In genomic region chr8:92854673-92855072, GRCm38 (mm10) we compare ENCODE assay signal across 8 mouse cellular contexts. TPM values are rescaled to one million over a fixed set of nuclear protein-coding genes. Genes with fewer than 3 reads are reported as not detected.
DNase-seq lines count a peak whose midpoint lies in the region; ATAC-seq and TF ChIP-seq lines count a peak whose summit lies in the region.

No protein-coding gene starts in this region.

- TF ChIP-seq EP300 in heart, adult 2 months (IDR thresholded peaks at IDR 0.05; ENCODE audit: insufficient read depth, low read depth, low read length): no peak

- H3K4me2 ChIP-seq in heart, embryonic 13.5 days: peak overlapping the region; percentile 92

- TF ChIP-seq CTCF in heart, adult 2 months (IDR thresholded peaks at IDR 0.05): no peak
- no peak for TF ChIP-seq CTCF in bone marrow, adult 2 months (IDR thresholded peaks at IDR 0.05; ENCODE audit: control insufficient read depth, insufficient read depth, low read length)

- peaks cover 5% of the 10 kb centered on the region; the same call in 1 of the 2 replicates for H3K9me3 ChIP-seq in heart, embryonic 13.5 days
- 0 out of 2 replicates have a peak, but pooled peaks cover 5% of the 10 kb centered on the region for H3K9me3 ChIP-seq in hindbrain, embryonic 10.5 days

- H3K4me3 ChIP-seq in heart, embryonic 13.5 days: peak overlapping the region; percentile 74
- H3K4me3 ChIP-seq in heart, adult 2 months: no peak overlapping the region; the same call in 1 of the 2 replicates
- H3K4me3 ChIP-seq in bone marrow, adult 2 months (replicated peaks; ENCODE audit: control insufficient read depth, low read depth, low read length): peak overlapping the region; percentile 80
- peak overlapping the region; percentile 69 for H3K4me3 ChIP-seq in hindbrain, embryonic 10.5 days

- no peak for DNase-seq in heart, adult 2 months
- DNase-seq in hindbrain, embryonic 10.5 days (ENCODE audit: low spot score): no peak
- DNase-seq in right cerebral cortex, adult 2 months (ENCODE audit: low spot score in 2 of 2): no peak
- no peak for DNase-seq in left cerebral cortex, adult 8-10 months (ENCODE audit: low spot score in 2 of 2)
- no peak for DNase-seq in left cerebral cortex, adult 11 months (ENCODE audit: low spot score)

- peak overlapping the region; percentile 85; the same call in 1 of the 2 replicates for H3K9ac ChIP-seq in heart, embryonic 13.5 days
- H3K9ac ChIP-seq in heart, adult 2 months (ENCODE audit: low read depth, low read length): no peak overlapping the region

- no peak for TF ChIP-seq POLR2A in heart, adult 2 months (IDR thresholded peaks at IDR 0.05; ENCODE audit: insufficient read depth, low read depth, low read length)
- no peak for TF ChIP-seq POLR2A in bone marrow, adult 2 months (IDR thresholded peaks at IDR 0.05; ENCODE audit: borderline replicate concordance, control insufficient read depth, low read depth, low read length)

- no peak for ATAC-seq in heart, embryonic 13.5 days (ENCODE audit: extremely low read depth, insufficient number of reproducible peaks, low FRiP score, low TSS enrichment)
- peak; percentile 56 for ATAC-seq in megakaryocyte, adult 5-6 weeks (ENCODE audit: poor library complexity, severe bottlenecking)

- H3K4me1 ChIP-seq in heart, embryonic 13.5 days: peaks cover 25% of the 10 kb centered on the region
- peaks cover 9% of the 10 kb centered on the region for H3K4me1 ChIP-seq in heart, adult 2 months (ENCODE audit: control insufficient read depth, insufficient read depth, low read length)
- peaks cover 3% of the 10 kb centered on the region for H3K4me1 ChIP-seq in bone marrow, adult 2 months (ENCODE audit: control insufficient read depth, insufficient read depth, low read length)
- peaks cover 41% of the 10 kb centered on the region for H3K4me1 ChIP-seq in hindbrain, embryonic 10.5 days (replicated peaks)

- no peaks in the 10 kb centered on the region for H3K79me2 ChIP-seq in heart, adult 2 months (replicated peaks; ENCODE audit: control insufficient read depth, insufficient read depth, low read length)

- 76% methylated on average over 3 of the region's 3 CpGs for WGBS in heart, embryonic 13.5 days
- 74% methylated on average over 3 of the region's 3 CpGs for WGBS in heart, adult 2 months
- WGBS in bone marrow, adult 2 months: 33% methylated on average over 3 of the region's 3 CpGs
- WGBS in hindbrain, embryonic 10.5 days: 88% methylated on average over 3 of the region's 3 CpGs

- intact Hi-C loops in heart, adult 2 months (cut with DNase I): no loop called here

- H3K36me3 ChIP-seq in heart, embryonic 13.5 days: peaks cover 21% of the 10 kb centered on the region
- no peaks in the 10 kb centered on the region for H3K36me3 ChIP-seq in heart, adult 2 months (ENCODE audit: control insufficient read depth, insufficient read depth, low read length)
- peaks cover 16% of the 10 kb centered on the region for H3K36me3 ChIP-seq in hindbrain, embryonic 10.5 days

- peaks cover 28% of the 10 kb centered on the region for H3K27me3 ChIP-seq in heart, embryonic 13.5 days (replicated peaks)
- peaks cover 7% of the 10 kb centered on the region; the same call in 1 of the 2 replicates for H3K27me3 ChIP-seq in heart, adult 2 months (ENCODE audit: control insufficient read depth, insufficient read depth, low read length)
- peaks cover 19% of the 10 kb centered on the region for H3K27me3 ChIP-seq in hindbrain, embryonic 10.5 days (ENCODE audit: insufficient read depth, poor library complexity, severe bottlenecking)

- H3K27ac ChIP-seq in heart, embryonic 13.5 days (replicated peaks): no peak overlapping the region
- no peak overlapping the region for H3K27ac ChIP-seq in heart, adult 2 months
- H3K27ac ChIP-seq in bone marrow, adult 2 months (ENCODE audit: control insufficient read depth, insufficient read depth, low read depth, low read length, poor library complexity): peak overlapping the region; percentile 78; the same call in 1 of the 2 replicates
- H3K27ac ChIP-seq in hindbrain, embryonic 10.5 days: no peak overlapping the region

RNA-seq across cellular contexts. Expression of gene Lpcat2, which starts 0.5 kb away (rescaled TPM):
- 3.5 and 3.9 TPM in 2 replicates for polyA plus RNA-seq in heart, embryonic 13.5 days (2015; fragmentation: Nextera tagmentation; extraction: Ambion mirVana)
- total RNA-seq in heart, adult 2 months (2021): 1 to 10 TPM in 1 of 2 experiments, under 1 TPM in 1; 0.89 to 1.4 TPM
- polyA plus RNA-seq in heart, adult 2 months (2012; rRNA removed): 0.72 and 1.1 TPM in 2 replicates
- 8.1 and 14.8 TPM in 2 replicates for polyA plus RNA-seq in bone marrow, adult 2 months (2011; ENCODE audit: insufficient read depth, insufficient read length, low replicate concordance, missing spikeins)
- polyA plus RNA-seq in hindbrain, embryonic 10.5 days (2016; fragmentation: Nextera tagmentation; extraction: Ambion mirVana): 3.4 and 4.3 TPM in 2 replicates
- total RNA-seq in megakaryocyte, adult 5-6 weeks (2015): 37.9 and 43.7 TPM in 2 replicates
- total RNA-seq in megakaryocyte, adult 5-6 weeks (2017): 32.1 and 39.6 TPM in 2 replicates
- 10 to 100 TPM in 1 of 4 experiments, 1 to 10 TPM in 3; 9.6 to 13.3 (median 9.8) TPM for total RNA-seq in left cerebral cortex, adult 8-10 months (2022)

RNA-seq across cellular contexts. Expression of gene Mmp2, which starts 27.6 kb away (rescaled TPM):
- 109 and 112 TPM in 2 replicates for polyA plus RNA-seq in heart, embryonic 13.5 days (2015; fragmentation: Nextera tagmentation; extraction: Ambion mirVana)
- total RNA-seq in heart, adult 2 months (2021): 10 to 100 TPM; 53.9 to 70.9 TPM
- 67.4 and 113 TPM in 2 replicates for polyA plus RNA-seq in heart, adult 2 months (2012; rRNA removed)
- 3.0 and 9.6 TPM in 2 replicates for polyA plus RNA-seq in bone marrow, adult 2 months (2011; ENCODE audit: insufficient read depth, insufficient read length, low replicate concordance, missing spikeins)
- 60.8 and 71.4 TPM in 2 replicates for polyA plus RNA-seq in hindbrain, embryonic 10.5 days (2016; fragmentation: Nextera tagmentation; extraction: Ambion mirVana)
- not detected in 2 replicates for total RNA-seq in megakaryocyte, adult 5-6 weeks (2015)
- total RNA-seq in megakaryocyte, adult 5-6 weeks (2017): not detected in 2 replicates
- 1 to 10 TPM; 1.8 to 4.7 (median 4.1) TPM for total RNA-seq in left cerebral cortex, adult 8-10 months (2022)

RNA-seq across cellular contexts. Expression of gene Capns2, which starts 46.5 kb away (rescaled TPM):
- 0.29 TPM in 1 of 2 replicates, not detected in the other for polyA plus RNA-seq in heart, embryonic 13.5 days (2015; fragmentation: Nextera tagmentation; extraction: Ambion mirVana)
- total RNA-seq in heart, adult 2 months (2021): not detected
- not detected in 2 replicates for polyA plus RNA-seq in heart, adult 2 months (2012; rRNA removed)
- polyA plus RNA-seq in bone marrow, adult 2 months (2011; ENCODE audit: insufficient read depth, insufficient read length, low replicate concordance, missing spikeins): 2.0 TPM in 1 of 2 replicates, not detected in the other
- 0.16 and 0.26 TPM in 2 replicates for polyA plus RNA-seq in hindbrain, embryonic 10.5 days (2016; fragmentation: Nextera tagmentation; extraction: Ambion mirVana)
- total RNA-seq in megakaryocyte, adult 5-6 weeks (2015): 1.1 and 1.6 TPM in 2 replicates
- total RNA-seq in megakaryocyte, adult 5-6 weeks (2017): 1.5 and 2.0 TPM in 2 replicates
- total RNA-seq in left cerebral cortex, adult 8-10 months (2022): 1 to 10 TPM in 2 of 4 experiments, under 1 TPM in 1, not detected in 1; 0.49 to 1.6 (median 1.0) TPM
